Mouse (Mus musculus) intestine, embryonic 14.5 days (tissue): Measurements from ENCODE around the gene Foxs1. TPM values are rescaled to one million over a fixed set of nuclear protein-coding genes. Genes with fewer than 3 reads are reported as not detected.

Source experiments
- ATAC-seq: fragments of 200-750 bp; cut with Nextera tagmentation; replicated peaks from 2 replicates; pipeline ENCODE4 v1.8.0; 2017; ENCODE audit warnings: low read depth, moderate number of reproducible peaks, moderate TSS enrichment, moderate library complexity; ENCODE audit not compliant: low FRiP score, low TSS enrichment
- DNase-seq: peaks from one replicate; pipeline ENCODE4 v3.0.0-alpha.2; 2018; ENCODE audit warnings: low spot score
- H3K27ac ChIP-seq: fragments of 300-500 bp; sonication (generic); 2 replicates; pipeline ENCODE4 v1.5.1; 2014; ENCODE audit warnings: low read depth, mild to moderate bottlenecking, control low read depth
- H3K27me3 ChIP-seq: fragments of 300-500 bp; sonication (generic); replicated peaks from 2 replicates; pipeline ENCODE4 v1.6.1; 2014; ENCODE audit warnings: low read length, control low read depth; ENCODE audit not compliant: control insufficient read depth, insufficient read depth
- H3K36me3 ChIP-seq: fragments of 300-500 bp; sonication (generic); 2 replicates; pipeline ENCODE4 v1.6.1; 2014; ENCODE audit warnings: low read length, control low read depth; ENCODE audit not compliant: control insufficient read depth, insufficient read depth
- H3K4me1 ChIP-seq: fragments of 300-500 bp; sonication (generic); replicated peaks from 2 replicates; pipeline ENCODE4 v1.6.1; 2014; ENCODE audit warnings: low read length, control low read depth, mixed read lengths; ENCODE audit not compliant: control insufficient read depth, insufficient read depth
- H3K4me2 ChIP-seq: fragments of 300-500 bp; sonication (generic); 2 replicates; pipeline ENCODE4 v1.6.1; 2014; ENCODE audit warnings: low read length
- H3K4me3 ChIP-seq: fragments of 300-500 bp; sonication (generic); 2 replicates; pipeline ENCODE4 v1.5.1; 2014; ENCODE audit warnings: low read depth, low read length, control low read depth, mixed read lengths
- H3K9ac ChIP-seq: fragments of 300-500 bp; sonication (generic); 2 replicates; pipeline ENCODE4 v1.6.1; 2014; ENCODE audit warnings: mild to moderate bottlenecking, low read length
- H3K9me3 ChIP-seq: fragments of 300-500 bp; sonication (generic); 2 replicates; pipeline ENCODE4 v1.6.1; 2016; ENCODE audit warnings: low read length, control low read depth; ENCODE audit not compliant: control insufficient read depth
- WGBS: fragments of 180-500 bp; shearing (Covaris S2); extraction: QIAGEN DNeasy Blood & Tissue Kit; methylation state at CpG from one replicate; pipeline ENCODE4 v1.1.7; 2014; 5-methylcytosine and 5-hydroxymethylcytosine counted together
- polyA plus RNA-seq: library from polyadenylated mRNA; unstranded; fragments of >200 nt; fragmentation: Nextera tagmentation; extraction: Ambion mirVana; gene quantifications from 2 replicates; pipeline ENCODE4 v1.2.1, GENCODE M21; 2014

Foxs1 gene
- polyA plus RNA-seq, 1 experiment from 2014 or later: 2.5 TPM

DNA sequence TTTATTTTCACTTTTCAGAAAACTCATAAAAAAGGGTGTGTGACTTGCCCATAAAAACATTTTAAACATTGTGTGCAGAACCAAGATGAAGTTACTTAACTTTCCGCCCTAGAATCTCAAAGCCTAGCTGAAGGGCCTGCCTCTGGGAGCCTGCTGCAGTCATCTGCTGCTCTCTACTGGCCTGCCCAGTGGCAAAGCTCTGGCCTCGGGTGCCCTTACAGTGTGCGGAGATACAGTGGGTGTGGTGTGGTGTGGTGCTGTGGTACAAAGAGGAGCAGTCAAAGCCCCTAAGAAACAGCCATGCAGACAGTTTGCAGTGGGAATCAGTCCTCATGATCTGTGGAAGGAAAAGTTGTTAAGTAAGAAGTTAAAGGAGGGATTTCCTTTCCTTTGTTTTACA, 45.8 kb downstream of the Foxs1 start:
- 90% methylated on average over 3 of the region's 3 CpGs for WGBS
- Histone ChIP-seq H3K9ac (no peak overlapping the region), H3K4me1 (no peaks in the 10 kb centered on the region), H3K9me3 (no peaks in the 10 kb centered on the region), H3K27me3 (no peaks in the 10 kb centered on the region), H3K36me3 (peaks cover 95% of the 10 kb centered on the region), H3K4me3 (no peak overlapping the region), H3K27ac (no peak overlapping the region), H3K4me2 (no peak overlapping the region)
- no peak for ATAC-seq
- no peak for DNase-seq

DNA sequence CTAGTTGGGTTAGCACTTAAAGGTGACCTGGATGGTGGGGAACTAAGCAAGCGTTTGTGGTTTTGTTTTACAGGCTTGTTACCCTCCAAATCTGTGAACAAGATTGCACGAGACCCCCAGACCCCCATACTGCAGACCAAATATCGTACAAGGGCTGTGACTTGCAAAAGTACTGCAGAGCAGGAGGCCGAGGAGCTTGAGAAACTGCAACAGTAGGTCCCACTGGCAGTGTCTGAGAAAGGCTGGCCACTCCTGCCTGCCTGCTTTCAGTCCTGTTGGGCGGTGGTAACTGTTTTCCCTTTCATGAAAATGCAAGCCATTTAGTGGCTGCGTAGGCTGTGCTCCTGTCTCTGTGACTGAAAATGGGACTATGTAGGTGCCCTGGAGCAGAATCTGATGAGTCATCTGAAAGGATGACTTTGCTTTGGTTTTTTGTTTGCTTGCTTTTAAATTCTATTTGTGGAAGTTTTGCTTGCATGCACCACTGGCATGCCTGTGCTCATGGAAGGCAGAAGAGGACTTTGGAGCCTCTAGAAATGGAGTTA, 48.8 kb downstream of the Foxs1 start:
- no peak overlapping the region for H3K9ac ChIP-seq
- H3K36me3 ChIP-seq: peaks cover 97% of the 10 kb centered on the region
- no peak for ATAC-seq
- no peaks in the 10 kb centered on the region for H3K9me3 ChIP-seq
- H3K27ac ChIP-seq: no peak overlapping the region
- H3K4me1 ChIP-seq: no peaks in the 10 kb centered on the region
- 90% methylated on average over 6 of the region's 6 CpGs for WGBS
- DNase-seq: no peak
- H3K27me3 ChIP-seq: no peaks in the 10 kb centered on the region
- H3K4me2 ChIP-seq: no peak overlapping the region
- no peak overlapping the region for H3K4me3 ChIP-seq

Other genes with a start within 250 kb of the Foxs1 start
- 32.8 and 34.0 TPM in 2 replicates for gene Mcts2, start 246.2 kb downstream of the Foxs1 start, polyA plus RNA-seq
- 101 and 109 TPM in 2 replicates for gene Id1, start 197.0 kb downstream of the Foxs1 start, polyA plus RNA-seq
- 11.0 and 13.1 TPM in 2 replicates for gene Cox4i2, start 179.0 kb downstream of the Foxs1 start, polyA plus RNA-seq
- 75.0 and 76.8 TPM in 2 replicates for gene Bcl2l1, start 101.5 kb downstream of the Foxs1 start, polyA plus RNA-seq
- 88.3 and 95.4 TPM in 2 replicates for gene Tpx2, start 85.2 kb downstream of the Foxs1 start, polyA plus RNA-seq
- gene Mylk2, start 21.9 kb downstream of the Foxs1 start, polyA plus RNA-seq: 0.09 TPM in 1 of 2 replicates, not detected in the other
- 0.09 and 0.11 TPM in 2 replicates for gene Dusp15, start 18.5 kb upstream of the Foxs1 start, polyA plus RNA-seq
- 0.26 and 0.35 TPM in 2 replicates for gene Ttll9, start 29.3 kb upstream of the Foxs1 start, polyA plus RNA-seq
- 53.9 and 59.6 TPM in 2 replicates for gene Pdrg1, start 82.2 kb upstream of the Foxs1 start, polyA plus RNA-seq
- gene Xkr7, start 98.6 kb upstream of the Foxs1 start, polyA plus RNA-seq: 0.08 TPM in 1 of 2 replicates, not detected in the other
- 1.4 and 2.4 TPM in 2 replicates for gene Ccm2l, start 132.7 kb upstream of the Foxs1 start, polyA plus RNA-seq
- gene Hck, start 175.3 kb upstream of the Foxs1 start, polyA plus RNA-seq: 4.5 and 4.7 TPM in 2 replicates
- gene Tm9sf4, start 228.1 kb upstream of the Foxs1 start, polyA plus RNA-seq: 86.8 and 93.7 TPM in 2 replicates